Mouse (Mus musculus): ENCODE measurements around the gene Oas1h.

GRCm38 (mm10) chr5:120870782-120871181, 9.6 kb downstream of the Oas1h start:
- TF ChIP-seq POLR2A (IDR thresholded peaks at IDR 0.05; ENCODE audit: insufficient read depth, low read depth, low read length): no peak
- no peak for TF ChIP-seq CTCF (IDR thresholded peaks at IDR 0.05)
- TF ChIP-seq EP300 (IDR thresholded peaks at IDR 0.05; ENCODE audit: insufficient read depth, low read depth, low read length): no peak
